Mouse (Mus musculus) ZHBTc4 (cell line): ENCODE measurements around the gene Tmem209.

Experiments used
- DNase-seq: peaks from one replicate; pipeline ENCODE4 v3.0.0-alpha.2; 2011; ENCODE audit warnings: low read depth, low spot score

The Tmem209 gene

GRCm38 (mm10) chr6:30509265-30510239 lies at the start of gene Tmem209, which contains the start of gene Ssmem1:
Gene Tmem209, minus strand, starts transcription at chr6:30509783.
Gene Ssmem1, plus strand, starts transcription at chr6:30509849.
- DNase-seq: peak; percentile 99

GRCm38 (mm10) chr6:30556080-30556479 lies 46.5 kb upstream of the Tmem209 start:
- DNase-seq: peak; percentile 22

GRCm38 (mm10) chr6:30554621-30555170 lies 45.1 kb upstream of the Tmem209 start:
- no peak for DNase-seq

GRCm38 (mm10) chr6:30554092-30554491 lies 44.5 kb upstream of the Tmem209 start:
- DNase-seq: no peak

GRCm38 (mm10) chr6:30553381-30554010 lies 43.9 kb upstream of the Tmem209 start:
- no peak for DNase-seq

GRCm38 (mm10) chr6:30552628-30553027 lies 43.0 kb upstream of the Tmem209 start:
- DNase-seq: no peak

GRCm38 (mm10) chr6:30551644-30552580 lies 42.3 kb upstream of the Tmem209 start:
- DNase-seq: peak; percentile 55

- no peak for DNase-seq
Observed at GRCm38 (mm10) chr6:30551193-30551515, 41.6 kb upstream of the Tmem209 start.

GRCm38 (mm10) chr6:30550496-30551192 lies 41.1 kb upstream of the Tmem209 start:
- DNase-seq: no peak

- peak; percentile 65 for DNase-seq
Observed at GRCm38 (mm10) chr6:30549231-30549761, 39.7 kb upstream of the Tmem209 start.

- no peak for DNase-seq
Observed at GRCm38 (mm10) chr6:30547656-30548306, 38.2 kb upstream of the Tmem209 start.

- DNase-seq: peak; percentile 30
Observed at GRCm38 (mm10) chr6:30547274-30547645, 37.7 kb upstream of the Tmem209 start.

- peak; percentile 67 for DNase-seq
Observed at GRCm38 (mm10) chr6:30546571-30547273, 37.1 kb upstream of the Tmem209 start.

GRCm38 (mm10) chr6:30545689-30546088 lies 36.1 kb upstream of the Tmem209 start:
- DNase-seq: no peak

- DNase-seq: no peak
Observed at GRCm38 (mm10) chr6:30543851-30544250, 34.3 kb upstream of the Tmem209 start.

GRCm38 (mm10) chr6:30543077-30543476 lies 33.5 kb upstream of the Tmem209 start:
- peak; percentile 34 for DNase-seq

GRCm38 (mm10) chr6:30542277-30542676 lies 32.7 kb upstream of the Tmem209 start:
- DNase-seq: no peak

- no peak for DNase-seq
Observed at GRCm38 (mm10) chr6:30541009-30541799, 31.6 kb upstream of the Tmem209 start, which contains the start of gene Cpa2. Gene Cpa2, plus strand, starts transcription at chr6:30541582.
